Mouse (Mus musculus) small intestine, adult 2 months (tissue): Measurements from ENCODE around the gene Pir. TPM values are rescaled to one million over a fixed set of nuclear protein-coding genes. Genes with fewer than 3 reads are reported as not detected.

ENCODE experiments used
- H3K27ac ChIP-seq: fragments of 200-500 bp; 2 replicates; pipeline ENCODE4 v1.5.1; 2012; ENCODE audit warnings: low read depth, low read length, control low read depth, inconsistent platforms; ENCODE audit not compliant: insufficient read depth
- H3K27me3 ChIP-seq: fragments of 200-500 bp; 2 replicates; pipeline ENCODE4 v1.6.1; 2012; ENCODE audit warnings: mild to moderate bottlenecking, moderate library complexity, low read length, inconsistent platforms; ENCODE audit not compliant: control insufficient read depth, insufficient read depth
- H3K36me3 ChIP-seq: fragments of 200-500 bp; 2 replicates; pipeline ENCODE4 v1.6.1; 2012; ENCODE audit warnings: mild to moderate bottlenecking, low read length, control low read depth, inconsistent platforms; ENCODE audit not compliant: control insufficient read depth, insufficient read depth
- H3K4me1 ChIP-seq: fragments of 200-500 bp; 2 replicates; pipeline ENCODE4 v1.6.1; 2012; ENCODE audit warnings: low read length, inconsistent platforms, mixed read lengths; ENCODE audit not compliant: control insufficient read depth, insufficient read depth, insufficient read length
- H3K4me3 ChIP-seq: fragments of 200-500 bp; 2 replicates; pipeline ENCODE4 v1.5.1; 2012; ENCODE audit warnings: low read depth, mild to moderate bottlenecking, control low read depth, inconsistent platforms, low read length, moderate library complexity
- CTCF ChIP-seq: fragments of 200-500 bp; IDR thresholded peaks from 2 replicates; pipeline ENCODE4 v1.5.1; 2012; ENCODE audit warnings: low read depth, mild to moderate bottlenecking, control low read depth, inconsistent platforms, low read length, moderate library complexity, mixed read lengths; ENCODE audit not compliant: insufficient replicate concordance, insufficient read length; ENCODE audit errors: extremely low read depth
- POLR2A ChIP-seq: fragments of 200-500 bp; IDR thresholded peaks from 2 replicates; pipeline ENCODE4 v1.6.1; 2012; ENCODE audit warnings: low read depth, mild to moderate bottlenecking, control low read depth, inconsistent platforms, low read length, moderate library complexity
- WGBS: fragments of 180-500 bp; shearing (Covaris S2); methylation state at CpG from one replicate; pipeline ENCODE4 v1.1.7; 2018; 5-methylcytosine and 5-hydroxymethylcytosine counted together
- polyA plus RNA-seq: library from polyadenylated mRNA; depleted of rRNA; stranded (reverse); fragments of >200 nt; gene quantifications from 2 replicates; pipeline ENCODE4 v1.2.3, GENCODE M21; 2012; rRNA removed

The Pir gene
- polyA plus RNA-seq, 1 experiment = 0.53 TPM

GRCm38 (mm10) chrX:164408301-164408927, 139.2 kb downstream of the Pir start:
- TF ChIP-seq POLR2A = no peak
- no peak for TF ChIP-seq CTCF
- H3K4me3 ChIP-seq = no peak overlapping the region
- no peak overlapping the region for H3K27ac ChIP-seq
- H3K27me3 ChIP-seq = no peaks in the 10 kb centered on the region
- no peaks in the 10 kb centered on the region for H3K4me1 ChIP-seq
- no peaks in the 10 kb centered on the region for H3K36me3 ChIP-seq
- WGBS = 65% methylated on average over 3 of the region's 3 CpGs

GRCm38 (mm10) chrX:164410562-164410961, 141.4 kb downstream of the Pir start:
- no peak overlapping the region for H3K4me3 ChIP-seq
- H3K36me3 ChIP-seq = no peaks in the 10 kb centered on the region
- TF ChIP-seq POLR2A (no peak), CTCF (no peak)
- no peaks in the 10 kb centered on the region for H3K4me1 ChIP-seq
- H3K27ac ChIP-seq = no peak overlapping the region
- no peaks in the 10 kb centered on the region for H3K27me3 ChIP-seq
- WGBS = 37% methylated on average over 1 of the region's 1 CpGs

GRCm38 (mm10) chrX:164416803-164417202, 147.6 kb downstream of the Pir start:
- 86% methylated on average over 2 of the region's 2 CpGs for WGBS
- TF ChIP-seq POLR2A = no peak
- no peak for TF ChIP-seq CTCF
- Histone ChIP-seq H3K27me3 (no peaks in the 10 kb centered on the region), H3K36me3 (no peaks in the 10 kb centered on the region), H3K4me1 (no peaks in the 10 kb centered on the region), H3K4me3 (no peak overlapping the region), H3K27ac (no peak overlapping the region)

GRCm38 (mm10) chrX:164418008-164418407, 148.8 kb downstream of the Pir start:
- TF ChIP-seq CTCF (no peak), POLR2A (no peak)
- Histone ChIP-seq H3K27ac (no peak overlapping the region), H3K27me3 (no peaks in the 10 kb centered on the region), H3K4me1 (no peaks in the 10 kb centered on the region), H3K36me3 (peaks cover 7% of the 10 kb centered on the region; the same call in 1 of the 2 replicates), H3K4me3 (no peak overlapping the region)

- peak within 1 kb of the TSS; percentile 27 for H3K27ac ChIP-seq
- no peaks in the 10 kb centered on the region for H3K27me3 ChIP-seq
- H3K4me3 ChIP-seq = peak within 1 kb of the TSS; percentile 88
- no peaks in the 10 kb centered on the region for H3K4me1 ChIP-seq
- WGBS = 24% methylated on average over 40 of the region's 40 CpGs
- TF ChIP-seq CTCF = no peak
- TF ChIP-seq POLR2A = peak; percentile 52
- H3K36me3 ChIP-seq = peaks cover 9% of the 10 kb centered on the region
Observed at GRCm38 (mm10) chrX:164419471-164419939, 150.3 kb downstream of the Pir start, which contains the start of gene Piga. TSS of gene Piga (plus strand) at chrX:164419787.

GRCm38 (mm10) chrX:164419955-164420354, 150.8 kb downstream of the Pir start:
- peaks cover 9% of the 10 kb centered on the region for H3K36me3 ChIP-seq
- no peak for TF ChIP-seq POLR2A
- no peak for TF ChIP-seq CTCF
- H3K4me3 ChIP-seq = peak overlapping the region; percentile 88
- no peaks in the 10 kb centered on the region for H3K4me1 ChIP-seq
- H3K27me3 ChIP-seq = no peaks in the 10 kb centered on the region
- H3K27ac ChIP-seq = peak overlapping the region; percentile 27
- WGBS = 9% methylated on average over 13 of the region's 13 CpGs

GRCm38 (mm10) chrX:164420518-164420917, 151.3 kb downstream of the Pir start:
- no peaks in the 10 kb centered on the region for H3K27me3 ChIP-seq
- TF ChIP-seq CTCF (no peak), POLR2A (no peak)
- WGBS = 22% methylated on average over 3 of the region's 3 CpGs
- H3K36me3 ChIP-seq = peaks cover 10% of the 10 kb centered on the region
- no peak overlapping the region for H3K4me3 ChIP-seq
- H3K4me1 ChIP-seq = no peaks in the 10 kb centered on the region
- no peak overlapping the region for H3K27ac ChIP-seq

Other genes with a start within 250 kb of the Pir start
- 0.16 and 0.33 TPM in 2 replicates for gene Car5b, start 241.4 kb upstream of the Pir start, polyA plus RNA-seq
- 3.5 and 4.2 TPM in 2 replicates for gene Siah1b, start 192.9 kb upstream of the Pir start, polyA plus RNA-seq
- not detected in 2 replicates for gene Cltrn, start 180.5 kb upstream of the Pir start, polyA plus RNA-seq
- 16.8 and 82.4 TPM in 2 replicates for gene Ace2, start 130.0 kb upstream of the Pir start, polyA plus RNA-seq
- 0.10 and 0.30 TPM in 2 replicates for gene Bmx, start 11.2 kb upstream of the Pir start, polyA plus RNA-seq
- gene Vegfd, start 104.0 kb downstream of the Pir start, polyA plus RNA-seq = 0.36 and 0.46 TPM in 2 replicates
- gene Piga, start 150.4 kb downstream of the Pir start, polyA plus RNA-seq = 3.2 and 3.4 TPM in 2 replicates
- 0.14 and 2.1 TPM in 2 replicates for gene Asb11, start 167.6 kb downstream of the Pir start, polyA plus RNA-seq
- not detected in 2 replicates for gene Asb9, start 237.0 kb downstream of the Pir start, polyA plus RNA-seq